Mouse (Mus musculus) CH12.LX (cell line): ENCODE results near the gene Pde4d.

Experiments
- CTCF ChIP-seq, 2 experiments: IDR thresholded peaks in 1 of 2; conservative IDR thresholded peaks in 1 of 2; 2 replicates each; pipeline ENCODE4 v1.5.1; 2011 to 2012; ENCODE audit warnings: low read depth in 2 of 2, low read length in 2 of 2, improper control_type of control experiment in 1 of 2, inconsistent platforms in 1 of 2, mild to moderate bottlenecking in 1 of 2, moderate library complexity in 1 of 2
- ETS1 ChIP-seq: conservative IDR thresholded peaks from 2 replicates; pipeline ENCODE4 v1.6.1; 2012; ENCODE audit warnings: low read depth, mild to moderate bottlenecking, inconsistent platforms, low read length, improper control_type of control experiment, moderate library complexity
- HCFC1 ChIP-seq: IDR thresholded peaks from 2 replicates; pipeline ENCODE4 v1.6.1; 2012; ENCODE audit warnings: low read depth, mild to moderate bottlenecking, inconsistent platforms, low read length, improper control_type of control experiment
- MXI1 ChIP-seq: IDR thresholded peaks from 2 replicates; pipeline ENCODE4 v1.6.1; 2011; ENCODE audit warnings: mild to moderate bottlenecking, low read depth, low read length, improper control_type of control experiment
- MYC ChIP-seq: IDR thresholded peaks from 2 replicates; pipeline ENCODE4 v1.6.1; 2011; ENCODE audit warnings: low read depth, mild to moderate bottlenecking, improper control_type of control experiment, low read length
- POLR2A ChIP-seq: IDR thresholded peaks from 2 replicates; pipeline ENCODE4 v1.6.1; 2011; ENCODE audit warnings: low read depth, mild to moderate bottlenecking, improper control_type of control experiment, low read length
- SIN3A ChIP-seq: IDR thresholded peaks from 2 replicates; pipeline ENCODE4 v1.6.1; 2012; ENCODE audit warnings: low read length, improper control_type of control experiment, inconsistent platforms
- SMC3 ChIP-seq: IDR thresholded peaks from 2 replicates; pipeline ENCODE4 v1.6.1; 2011; ENCODE audit warnings: low read depth, low read length, improper control_type of control experiment
- TBP ChIP-seq: conservative IDR thresholded peaks from 2 replicates; pipeline ENCODE4 v1.6.1; 2011; ENCODE audit warnings: low read depth, low read length, improper control_type of control experiment
- UBTF ChIP-seq: IDR thresholded peaks from 2 replicates; pipeline ENCODE4 v1.6.1; 2012; ENCODE audit warnings: low read depth, mild to moderate bottlenecking, inconsistent platforms, low read length, improper control_type of control experiment, moderate library complexity

DNA sequence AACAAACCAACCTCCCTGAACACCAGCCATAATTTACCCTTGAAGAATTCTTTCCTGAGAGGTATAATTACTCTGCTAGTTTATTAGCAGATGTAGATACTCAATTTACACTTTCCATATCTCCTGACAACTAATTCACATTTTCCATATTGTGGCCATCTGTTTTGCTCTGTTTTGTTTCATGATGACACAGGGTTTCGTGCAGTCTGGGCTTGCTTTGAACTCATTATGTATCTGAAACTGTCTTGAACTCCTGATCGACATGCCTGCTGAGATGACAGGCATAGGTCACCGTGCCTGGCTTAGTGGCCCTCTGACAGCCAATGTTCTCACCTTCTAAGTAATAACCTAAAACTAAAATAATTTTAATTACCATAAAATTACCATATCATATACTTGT is 672.1 kb downstream of the Pde4d start:
- TF ChIP-seq UBTF (no peak), POLR2A (no peak), SMC3 (no peak), ETS1 (no peak), CTCF (conservative IDR thresholded peaks at IDR 0.05 in 1 of 2, IDR thresholded peaks at IDR 0.05 in 1 of 2; ENCODE audit: low read depth in 2 of 2, low read length in 2 of 2) (no peak), MXI1 (no peak), MYC (no peak), HCFC1 (no peak), SIN3A (no peak), TBP (no peak)
